16 mouse cellular contexts compared by ENCODE assay signal in genomic region chr2:84627036-84627435, GRCm38 (mm10). TPM values are rescaled to one million over a fixed set of nuclear protein-coding genes. Genes with fewer than 3 reads are reported as not detected.
DNase-seq lines count a peak whose midpoint lies in the region; ATAC-seq and TF ChIP-seq lines count a peak whose summit lies in the region.
"Had no signal": no experiment of that assay in that cellular context is flagged by ENCODE, and none has a peak within 500 bp of the region (broad histone marks: within the 10 kb centered on the region; RNA-seq: fewer than 3 reads in every experiment).

No protein-coding gene starts in this region.

- no peak for DNase-seq in heart, postnatal 14 days
- peak; percentile 65 for DNase-seq in liver, adult 2 months (ENCODE audit: extremely low read depth, low read depth, low spot score)
- DNase-seq in liver, embryonic 11.5 days (ENCODE audit: low spot score) = no peak
- no peak for DNase-seq in right cerebral cortex, adult 18-20 months
- no peak for DNase-seq in ovary, postnatal 10 days (ENCODE audit: low spot score)
- DNase-seq: adrenal gland, postnatal 36 days; gastrocnemius, postnatal 36 days; thymus, postnatal 14 days had no signal

- TF ChIP-seq POLR2A in liver, adult 2 months (IDR thresholded peaks at IDR 0.05; ENCODE audit: extremely low read depth, insufficient read depth, low read length) = no peak

- H3K9me3 ChIP-seq in heart, embryonic 11.5 days (replicated peaks; ENCODE audit: control insufficient read depth, low read length) = no peaks in the 10 kb centered on the region
- no peaks in the 10 kb centered on the region for H3K9me3 ChIP-seq in liver, embryonic 11.5 days (ENCODE audit: control insufficient read depth, low read length)
- no peaks in the 10 kb centered on the region for H3K9me3 ChIP-seq in intestine, embryonic 15.5 days
- H3K9me3 ChIP-seq in stomach, embryonic 16.5 days (replicated peaks; ENCODE audit: control insufficient read depth, low read length) = no peaks in the 10 kb centered on the region
- H3K9me3 ChIP-seq: midbrain, embryonic 15.5 days; neural tube, embryonic 13.5 days had no signal

- no peak overlapping the region for H3K4me2 ChIP-seq in heart, embryonic 11.5 days
- no peak overlapping the region for H3K4me2 ChIP-seq in liver, embryonic 11.5 days
- H3K4me2 ChIP-seq in intestine, embryonic 15.5 days (replicated peaks) = no peak overlapping the region
- H3K4me2 ChIP-seq in stomach, embryonic 16.5 days (ENCODE audit: low read depth, low read length) = peak overlapping the region; percentile 20; the same call in 1 of the 2 replicates
- H3K4me2 ChIP-seq: midbrain, embryonic 15.5 days; neural tube, embryonic 13.5 days had no signal

- H3K27ac ChIP-seq in heart, embryonic 11.5 days (ENCODE audit: low read depth, low read length) = peak overlapping the region; percentile 46
- H3K27ac ChIP-seq in liver, adult 2 months (replicated peaks; ENCODE audit: insufficient read depth, low read depth, low read length) = peak overlapping the region; percentile 44
- no peak overlapping the region for H3K27ac ChIP-seq in liver, embryonic 11.5 days (ENCODE audit: low read depth, low read length)
- peak overlapping the region; percentile 64 for H3K27ac ChIP-seq in intestine, embryonic 15.5 days
- peak overlapping the region; percentile 83 for H3K27ac ChIP-seq in stomach, embryonic 16.5 days (ENCODE audit: low read length)
- H3K27ac ChIP-seq: midbrain, embryonic 15.5 days; neural tube, embryonic 13.5 days had no signal

- H3K4me3 ChIP-seq in heart, embryonic 11.5 days (ENCODE audit: low read depth, low read length) = no peak overlapping the region
- no peak overlapping the region for H3K4me3 ChIP-seq in liver, adult 2 months (ENCODE audit: insufficient read depth, low read depth, low read length)
- no peak overlapping the region for H3K4me3 ChIP-seq in liver, embryonic 11.5 days (ENCODE audit: low read depth, low read length)
- no peak overlapping the region for H3K4me3 ChIP-seq in intestine, embryonic 15.5 days (replicated peaks)
- no peak overlapping the region for H3K4me3 ChIP-seq in stomach, embryonic 16.5 days (replicated peaks; ENCODE audit: low read length)
- H3K4me3 ChIP-seq: midbrain, embryonic 15.5 days; neural tube, embryonic 13.5 days had no signal

- ATAC-seq in heart, embryonic 11.5 days (replicated peaks; ENCODE audit: insufficient number of reproducible peaks, low FRiP score, low TSS enrichment) = no peak
- ATAC-seq in liver, embryonic 11.5 days (replicated peaks; ENCODE audit: low FRiP score) = no peak
- peak; percentile 78 for ATAC-seq in intestine, embryonic 15.5 days
- no peak for ATAC-seq in stomach, embryonic 16.5 days (ENCODE audit: insufficient read depth, low FRiP score)
- ATAC-seq: inflammation-experienced regulatory T-cells, adult 6 months; midbrain, embryonic 15.5 days had no signal

- H3K9ac ChIP-seq in heart, embryonic 11.5 days (ENCODE audit: low read depth, low read length) = 0 out of 2 replicates have a peak overlapping the region, but pooled peaks have one; percentile 23
- 0 out of 2 replicates have a peak overlapping the region, but pooled peaks have one; percentile 11 for H3K9ac ChIP-seq in liver, adult 2 months (ENCODE audit: low read depth, low read length)
- no peak overlapping the region for H3K9ac ChIP-seq in liver, embryonic 11.5 days (ENCODE audit: low read depth, low read length)
- no peak overlapping the region for H3K9ac ChIP-seq in intestine, embryonic 15.5 days
- no peak overlapping the region for H3K9ac ChIP-seq in stomach, embryonic 16.5 days (ENCODE audit: low read length)
- H3K9ac ChIP-seq: midbrain, embryonic 15.5 days; neural tube, embryonic 13.5 days had no signal

- H3K36me3 ChIP-seq in heart, embryonic 11.5 days (ENCODE audit: control insufficient read depth, insufficient read depth, low read length) = peaks cover 7% of the 10 kb centered on the region
- H3K36me3 ChIP-seq in liver, adult 2 months (ENCODE audit: control insufficient read depth, insufficient read depth, low read length) = peaks cover 9% of the 10 kb centered on the region
- H3K36me3 ChIP-seq in liver, embryonic 11.5 days (ENCODE audit: control insufficient read depth, insufficient read depth, low read length) = peaks cover 3% of the 10 kb centered on the region; the same call in 1 of the 2 replicates
- peaks cover 5% of the 10 kb centered on the region; the same call in 1 of the 2 replicates for H3K36me3 ChIP-seq in intestine, embryonic 15.5 days
- peaks cover 6% of the 10 kb centered on the region; the same call in 1 of the 2 replicates for H3K36me3 ChIP-seq in stomach, embryonic 16.5 days (ENCODE audit: control insufficient read depth, insufficient read depth, low read length)

- H3K79me2 ChIP-seq in liver, adult 2 months (ENCODE audit: control insufficient read depth, insufficient read depth, low read length) = peaks cover 38% of the 10 kb centered on the region; the same call in 1 of the 2 replicates

- WGBS in heart, embryonic 11.5 days (ENCODE audit: insufficient replicate concordance) = 37% methylated on average over 3 of the region's 3 CpGs
- WGBS in liver, adult 2 months = 17% methylated on average over 3 of the region's 3 CpGs
- 57% methylated on average over 3 of the region's 3 CpGs for WGBS in liver, embryonic 11.5 days
- 23% methylated on average over 3 of the region's 3 CpGs for WGBS in intestine, embryonic 15.5 days
- WGBS in stomach, embryonic 16.5 days = 43% methylated on average over 3 of the region's 3 CpGs

- no peak for TF ChIP-seq CTCF in liver, adult 2 months (IDR thresholded peaks at IDR 0.05; ENCODE audit: low read depth, low read length)

- no peaks in the 10 kb centered on the region for H3K27me3 ChIP-seq in heart, embryonic 11.5 days (ENCODE audit: control insufficient read depth, insufficient read depth, low read length)
- H3K27me3 ChIP-seq in liver, adult 2 months (ENCODE audit: control insufficient read depth, insufficient read depth, low read length) = no peaks in the 10 kb centered on the region
- no peaks in the 10 kb centered on the region for H3K27me3 ChIP-seq in liver, embryonic 11.5 days (replicated peaks; ENCODE audit: control insufficient read depth, insufficient read depth, low read length)
- H3K27me3 ChIP-seq in intestine, embryonic 15.5 days (replicated peaks) = no peaks in the 10 kb centered on the region
- H3K27me3 ChIP-seq in stomach, embryonic 16.5 days (ENCODE audit: control insufficient read depth, insufficient read depth, low read length) = no peaks in the 10 kb centered on the region
- H3K27me3 ChIP-seq: midbrain, embryonic 15.5 days; neural tube, embryonic 13.5 days had no signal

- intact Hi-C loops in heart, postnatal 14 days (cut with DNase I) = no loop called here

- peaks cover 44% of the 10 kb centered on the region for H3K4me1 ChIP-seq in heart, embryonic 11.5 days (ENCODE audit: control insufficient read depth, insufficient read depth, low read length)
- H3K4me1 ChIP-seq in liver, adult 2 months (ENCODE audit: control insufficient read depth, insufficient read depth, low read length) = peaks cover 28% of the 10 kb centered on the region
- peaks cover 13% of the 10 kb centered on the region for H3K4me1 ChIP-seq in liver, embryonic 11.5 days (replicated peaks; ENCODE audit: control insufficient read depth, insufficient read depth, low read length)
- H3K4me1 ChIP-seq in intestine, embryonic 15.5 days (replicated peaks) = peaks cover 28% of the 10 kb centered on the region
- peaks cover 37% of the 10 kb centered on the region for H3K4me1 ChIP-seq in stomach, embryonic 16.5 days (ENCODE audit: control insufficient read depth, insufficient read depth, low read length)
- H3K4me1 ChIP-seq: midbrain, embryonic 15.5 days had no signal

RNA-seq across cellular contexts. Expression of gene Ctnnd1, which starts 23.5 kb away (rescaled TPM):
- 71.2 and 77.5 TPM in 2 replicates for polyA plus RNA-seq in heart, embryonic 11.5 days (2014; fragmentation: Nextera tagmentation; extraction: Ambion mirVana)
- total RNA-seq in heart, postnatal 14 days (2021) = 100 to 1,000 TPM in 1 of 2 experiments, 10 to 100 TPM in 1; 92.4 to 107 TPM
- total RNA-seq in liver, adult 2 months (2014; rRNA removed) = 47.4 and 53.2 TPM in 2 replicates
- polyA plus RNA-seq in liver, adult 2 months (2012; rRNA removed) = 29.7 and 31.4 TPM in 2 replicates
- 21.9 and 27.1 TPM in 2 replicates for polyA plus RNA-seq in liver, embryonic 11.5 days (2014; fragmentation: Nextera tagmentation; extraction: Ambion mirVana)
- polyA plus RNA-seq in intestine, embryonic 15.5 days (2015; fragmentation: Nextera tagmentation; extraction: Ambion mirVana) = 60.7 and 64.4 TPM in 2 replicates
- 75.7 and 84.4 TPM in 2 replicates for polyA plus RNA-seq in stomach, embryonic 16.5 days (2015; fragmentation: Nextera tagmentation; extraction: Ambion mirVana)

RNA-seq across cellular contexts. Expression of gene Btbd18, which starts 31.8 kb away (rescaled TPM):
- 0.14 and 0.20 TPM in 2 replicates for polyA plus RNA-seq in heart, embryonic 11.5 days (2014; fragmentation: Nextera tagmentation; extraction: Ambion mirVana)
- total RNA-seq in heart, postnatal 14 days (2021) = not detected
- 0.07 TPM in 1 of 2 replicates, not detected in the other for total RNA-seq in liver, adult 2 months (2014; rRNA removed)
- polyA plus RNA-seq in liver, adult 2 months (2012; rRNA removed) = not detected in 2 replicates
- polyA plus RNA-seq in liver, embryonic 11.5 days (2014; fragmentation: Nextera tagmentation; extraction: Ambion mirVana) = 0.18 and 0.22 TPM in 2 replicates
- polyA plus RNA-seq in intestine, embryonic 15.5 days (2015; fragmentation: Nextera tagmentation; extraction: Ambion mirVana) = 0.05 and 0.06 TPM in 2 replicates
- 0.26 TPM in 2 replicates for polyA plus RNA-seq in stomach, embryonic 16.5 days (2015; fragmentation: Nextera tagmentation; extraction: Ambion mirVana)
- total RNA-seq: gastrocnemius, postnatal 36 days; layer of hippocampus, postnatal 14 days had no signal

RNA-seq across cellular contexts. Expression of gene Selenoh, which starts 43.5 kb away (rescaled TPM):
- polyA plus RNA-seq in heart, embryonic 11.5 days (2014; fragmentation: Nextera tagmentation; extraction: Ambion mirVana) = 298 and 299 TPM in 2 replicates
- total RNA-seq in heart, postnatal 14 days (2021) = 10 to 100 TPM; 31.4 to 32.8 TPM
- total RNA-seq in liver, adult 2 months (2014; rRNA removed) = 19.2 and 27.3 TPM in 2 replicates
- polyA plus RNA-seq in liver, adult 2 months (2012; rRNA removed) = 18.8 and 19.6 TPM in 2 replicates
- polyA plus RNA-seq in liver, embryonic 11.5 days (2014; fragmentation: Nextera tagmentation; extraction: Ambion mirVana) = 241 and 264 TPM in 2 replicates
- polyA plus RNA-seq in intestine, embryonic 15.5 days (2015; fragmentation: Nextera tagmentation; extraction: Ambion mirVana) = 225 and 234 TPM in 2 replicates
- 184 and 203 TPM in 2 replicates for polyA plus RNA-seq in stomach, embryonic 16.5 days (2015; fragmentation: Nextera tagmentation; extraction: Ambion mirVana)

RNA-seq across cellular contexts. Expression of gene Gm28635, which starts 50.8 kb away (rescaled TPM):
- not detected in 2 replicates for polyA plus RNA-seq in heart, embryonic 11.5 days (2014; fragmentation: Nextera tagmentation; extraction: Ambion mirVana)
- 10 to 100 TPM in 1 of 2 experiments, 1 to 10 TPM in 1; 4.3 to 11.7 TPM for total RNA-seq in heart, postnatal 14 days (2021)
- not detected in 2 replicates for total RNA-seq in liver, adult 2 months (2014; rRNA removed)
- polyA plus RNA-seq in liver, adult 2 months (2012; rRNA removed) = not detected in 2 replicates
- not detected in 2 replicates for polyA plus RNA-seq in liver, embryonic 11.5 days (2014; fragmentation: Nextera tagmentation; extraction: Ambion mirVana)
- polyA plus RNA-seq in intestine, embryonic 15.5 days (2015; fragmentation: Nextera tagmentation; extraction: Ambion mirVana) = not detected in 2 replicates
- polyA plus RNA-seq in stomach, embryonic 16.5 days (2015; fragmentation: Nextera tagmentation; extraction: Ambion mirVana) = not detected in 2 replicates
- total RNA-seq: adrenal gland, postnatal 36 days; gastrocnemius, postnatal 36 days had no signal
- polyA plus RNA-seq: inflammation-experienced regulatory T-cells, adult 6 months; limb, embryonic 11.5 days; midbrain, embryonic 15.5 days; neural tube, embryonic 13.5 days had no signal

RNA-seq across cellular contexts. Expression of gene Med19, which starts 51.2 kb away (rescaled TPM):
- polyA plus RNA-seq in heart, embryonic 11.5 days (2014; fragmentation: Nextera tagmentation; extraction: Ambion mirVana) = 41.8 and 42.1 TPM in 2 replicates
- total RNA-seq in heart, postnatal 14 days (2021) = 10 to 100 TPM; 13.9 to 15.0 TPM
- total RNA-seq in liver, adult 2 months (2014; rRNA removed) = 7.9 and 9.3 TPM in 2 replicates
- 5.5 and 5.6 TPM in 2 replicates for polyA plus RNA-seq in liver, adult 2 months (2012; rRNA removed)
- polyA plus RNA-seq in liver, embryonic 11.5 days (2014; fragmentation: Nextera tagmentation; extraction: Ambion mirVana) = 43.4 and 44.9 TPM in 2 replicates
- polyA plus RNA-seq in intestine, embryonic 15.5 days (2015; fragmentation: Nextera tagmentation; extraction: Ambion mirVana) = 32.5 and 34.7 TPM in 2 replicates
- 27.2 and 28.3 TPM in 2 replicates for polyA plus RNA-seq in stomach, embryonic 16.5 days (2015; fragmentation: Nextera tagmentation; extraction: Ambion mirVana)

Comparison
In these comparisons a context has a peak if more than half of its experiments do, and no peak if none do; other contexts are left out.
1. H3K9ac ChIP-seq: peak in heart, embryonic 11.5 days (single experiment) and liver, adult 2 months (single experiment); none in liver, embryonic 11.5 days (single experiment), intestine, embryonic 15.5 days (single experiment) and stomach, embryonic 16.5 days (single experiment).